Mouse (Mus musculus): ENCODE data around the gene Trim25.
"Not testable (repeated sequence)": the region's sequence is repeated elsewhere in the genome, so short reads cannot be mapped to it uniquely, and the experiment has no call there.

- TF ChIP-seq EP300, CTCF (IDR thresholded peaks at IDR 0.05): not testable (repeated sequence)
Measured at GRCm38 (mm10) chr11:89041073-89041472, 41.9 kb downstream of the Trim25 start.

Data from lung, postnatal 0 days (tissue).